Mouse (Mus musculus): Measurements from ENCODE around the gene Antxrl. TPM values are rescaled to one million over a fixed set of nuclear protein-coding genes. Genes with fewer than 3 reads are reported as not detected.

Gene Antxrl
- polyA plus RNA-seq, 1 experiment from 2014 or later: not detected

GRCm38 (mm10) chr14:34091475-34091874 is 39.0 kb downstream of the Antxrl start:
- no peaks in the 10 kb centered on the region for H3K27me3 ChIP-seq (ENCODE audit: control insufficient read depth, insufficient read depth, low read length)
- H3K4me2 ChIP-seq (ENCODE audit: low read length): no peak overlapping the region
- DNase-seq: no peak
- H3K9me3 ChIP-seq (ENCODE audit: control insufficient read depth, low read length): no peaks in the 10 kb centered on the region
- WGBS: 89% methylated on average over 5 of the region's 5 CpGs
- H3K36me3 ChIP-seq (ENCODE audit: control insufficient read depth, insufficient read depth, low read length): no peaks in the 10 kb centered on the region
- H3K4me1 ChIP-seq (ENCODE audit: control insufficient read depth, insufficient read depth, low read length): no peaks in the 10 kb centered on the region
- no peak for ATAC-seq (ENCODE audit: low FRiP score, low TSS enrichment)
- no peak overlapping the region for H3K4me3 ChIP-seq (replicated peaks; ENCODE audit: low read depth, low read length)
- no peak overlapping the region for H3K27ac ChIP-seq (replicated peaks; ENCODE audit: low read depth, low read length)
- H3K9ac ChIP-seq (replicated peaks; ENCODE audit: low read length): no peak overlapping the region

GRCm38 (mm10) chr14:34092856-34093255 is 40.3 kb downstream of the Antxrl start:
- DNase-seq: no peak
- Histone ChIP-seq H3K27me3 (ENCODE audit: control insufficient read depth, insufficient read depth, low read length) (no peaks in the 10 kb centered on the region), H3K27ac (replicated peaks; ENCODE audit: low read depth, low read length) (no peak overlapping the region), H3K4me1 (ENCODE audit: control insufficient read depth, insufficient read depth, low read length) (no peaks in the 10 kb centered on the region), H3K36me3 (ENCODE audit: control insufficient read depth, insufficient read depth, low read length) (no peaks in the 10 kb centered on the region), H3K9ac (replicated peaks; ENCODE audit: low read length) (no peak overlapping the region), H3K4me3 (replicated peaks; ENCODE audit: low read depth, low read length) (no peak overlapping the region), H3K4me2 (ENCODE audit: low read length) (no peak overlapping the region), H3K9me3 (ENCODE audit: control insufficient read depth, low read length) (no peaks in the 10 kb centered on the region)
- 85% methylated on average over 1 of the region's 1 CpGs for WGBS
- no peak for ATAC-seq (ENCODE audit: low FRiP score, low TSS enrichment)

- 85% methylated on average over 5 of the region's 5 CpGs for WGBS
- DNase-seq: no peak
These were observed 43.7 kb downstream of the Antxrl start for GRCm38 (mm10) chr14:34096161-34096560.

GRCm38 (mm10) chr14:34102601-34103000 is 50.1 kb downstream of the Antxrl start, which contains the start of gene A630023A22Rik:
TSS of gene A630023A22Rik (minus strand) at chr14:34102754.
- WGBS: 88% methylated on average over 5 of the region's 5 CpGs

More at GRCm38 (mm10) chr14:34096161-34096560, 43.7 kb downstream of the Antxrl start:
- H3K36me3 ChIP-seq (ENCODE audit: control insufficient read depth, insufficient read depth, low read length): no peaks in the 10 kb centered on the region
- no peak for ATAC-seq (ENCODE audit: low FRiP score, low TSS enrichment)
- no peaks in the 10 kb centered on the region for H3K4me1 ChIP-seq (ENCODE audit: control insufficient read depth, insufficient read depth, low read length)
- H3K27ac ChIP-seq (replicated peaks; ENCODE audit: low read depth, low read length): no peak overlapping the region
- no peaks in the 10 kb centered on the region for H3K9me3 ChIP-seq (ENCODE audit: control insufficient read depth, low read length)
- H3K4me2 ChIP-seq (ENCODE audit: low read length): no peak overlapping the region
- no peak overlapping the region for H3K4me3 ChIP-seq (replicated peaks; ENCODE audit: low read depth, low read length)
- no peak overlapping the region for H3K9ac ChIP-seq (replicated peaks; ENCODE audit: low read length)
- H3K27me3 ChIP-seq (ENCODE audit: control insufficient read depth, insufficient read depth, low read length): no peaks in the 10 kb centered on the region

GRCm38 (mm10) chr14:34103855-34104254 is 51.3 kb downstream of the Antxrl start:
- DNase-seq (no peak), ATAC-seq (ENCODE audit: low FRiP score, low TSS enrichment) (no peak)
- Histone ChIP-seq H3K4me2 (ENCODE audit: low read length) (no peak overlapping the region), H3K27ac (replicated peaks; ENCODE audit: low read depth, low read length) (no peak overlapping the region), H3K36me3 (ENCODE audit: control insufficient read depth, insufficient read depth, low read length) (no peaks in the 10 kb centered on the region), H3K27me3 (ENCODE audit: control insufficient read depth, insufficient read depth, low read length) (no peaks in the 10 kb centered on the region), H3K4me3 (replicated peaks; ENCODE audit: low read depth, low read length) (no peak overlapping the region), H3K4me1 (ENCODE audit: control insufficient read depth, insufficient read depth, low read length) (no peaks in the 10 kb centered on the region), H3K9me3 (ENCODE audit: control insufficient read depth, low read length) (no peaks in the 10 kb centered on the region), H3K9ac (replicated peaks; ENCODE audit: low read length) (no peak overlapping the region)
- WGBS: 89% methylated on average over 3 of the region's 3 CpGs

More at GRCm38 (mm10) chr14:34102601-34103000, 50.1 kb downstream of the Antxrl start, which contains the start of gene A630023A22Rik:
- Histone ChIP-seq H3K4me3 (replicated peaks; ENCODE audit: low read depth, low read length) (no peak within 1 kb of the TSS), H3K27me3 (ENCODE audit: control insufficient read depth, insufficient read depth, low read length) (no peaks in the 10 kb centered on the region), H3K36me3 (ENCODE audit: control insufficient read depth, insufficient read depth, low read length) (no peaks in the 10 kb centered on the region), H3K9ac (replicated peaks; ENCODE audit: low read length) (no peak within 1 kb of the TSS), H3K4me1 (ENCODE audit: control insufficient read depth, insufficient read depth, low read length) (no peaks in the 10 kb centered on the region), H3K9me3 (ENCODE audit: control insufficient read depth, low read length) (no peaks in the 10 kb centered on the region), H3K27ac (replicated peaks; ENCODE audit: low read depth, low read length) (no peak within 1 kb of the TSS), H3K4me2 (ENCODE audit: low read length) (no peak within 1 kb of the TSS)
- DNase-seq (no peak), ATAC-seq (ENCODE audit: low FRiP score, low TSS enrichment) (no peak)

- WGBS: 26% methylated on average over 8 of the region's 8 CpGs
These were observed 52.4 kb downstream of the Antxrl start for GRCm38 (mm10) chr14:34104892-34105291.

GRCm38 (mm10) chr14:34106389-34107062 is 54.0 kb downstream of the Antxrl start:
- 60% methylated on average over 12 of the region's 12 CpGs for WGBS
- no peak for ATAC-seq (ENCODE audit: low FRiP score, low TSS enrichment)
- no peaks in the 10 kb centered on the region for H3K9me3 ChIP-seq (ENCODE audit: control insufficient read depth, low read length)
- no peaks in the 10 kb centered on the region for H3K27me3 ChIP-seq (ENCODE audit: control insufficient read depth, insufficient read depth, low read length)
- no peak overlapping the region for H3K4me2 ChIP-seq (ENCODE audit: low read length)
- H3K4me3 ChIP-seq (replicated peaks; ENCODE audit: low read depth, low read length): no peak overlapping the region
- no peaks in the 10 kb centered on the region for H3K4me1 ChIP-seq (ENCODE audit: control insufficient read depth, insufficient read depth, low read length)
- DNase-seq: peak; percentile 8
- H3K9ac ChIP-seq (replicated peaks; ENCODE audit: low read length): no peak overlapping the region
- no peaks in the 10 kb centered on the region for H3K36me3 ChIP-seq (ENCODE audit: control insufficient read depth, insufficient read depth, low read length)
- no peak overlapping the region for H3K27ac ChIP-seq (replicated peaks; ENCODE audit: low read depth, low read length)

More at GRCm38 (mm10) chr14:34104892-34105291, 52.4 kb downstream of the Antxrl start:
- Histone ChIP-seq H3K9ac (replicated peaks; ENCODE audit: low read length) (no peak overlapping the region), H3K9me3 (ENCODE audit: control insufficient read depth, low read length) (no peaks in the 10 kb centered on the region), H3K27me3 (ENCODE audit: control insufficient read depth, insufficient read depth, low read length) (no peaks in the 10 kb centered on the region), H3K4me1 (ENCODE audit: control insufficient read depth, insufficient read depth, low read length) (no peaks in the 10 kb centered on the region), H3K4me3 (replicated peaks; ENCODE audit: low read depth, low read length) (no peak overlapping the region), H3K4me2 (ENCODE audit: low read length) (no peak overlapping the region), H3K27ac (replicated peaks; ENCODE audit: low read depth, low read length) (no peak overlapping the region), H3K36me3 (ENCODE audit: control insufficient read depth, insufficient read depth, low read length) (no peaks in the 10 kb centered on the region)
- no peak for ATAC-seq (ENCODE audit: low FRiP score, low TSS enrichment)
- peak; percentile 75 for DNase-seq

GRCm38 (mm10) chr14:34107594-34107993 is 55.1 kb downstream of the Antxrl start:
- H3K4me3 ChIP-seq (replicated peaks; ENCODE audit: low read depth, low read length): no peak overlapping the region
- no peak overlapping the region for H3K9ac ChIP-seq (replicated peaks; ENCODE audit: low read length)
- no peaks in the 10 kb centered on the region for H3K36me3 ChIP-seq (ENCODE audit: control insufficient read depth, insufficient read depth, low read length)
- DNase-seq: no peak
- no peak overlapping the region for H3K27ac ChIP-seq (replicated peaks; ENCODE audit: low read depth, low read length)
- WGBS: 87% methylated on average over 4 of the region's 4 CpGs
- no peaks in the 10 kb centered on the region for H3K9me3 ChIP-seq (ENCODE audit: control insufficient read depth, low read length)
- no peak for ATAC-seq (ENCODE audit: low FRiP score, low TSS enrichment)
- H3K4me2 ChIP-seq (ENCODE audit: low read length): no peak overlapping the region
- no peaks in the 10 kb centered on the region for H3K27me3 ChIP-seq (ENCODE audit: control insufficient read depth, insufficient read depth, low read length)
- H3K4me1 ChIP-seq (ENCODE audit: control insufficient read depth, insufficient read depth, low read length): no peaks in the 10 kb centered on the region

GRCm38 (mm10) chr14:34114311-34114710 is 61.8 kb downstream of the Antxrl start:
- 89% methylated on average over 4 of the region's 4 CpGs for WGBS

More at GRCm38 (mm10) chr14:34114311-34114710, 61.8 kb downstream of the Antxrl start:
- H3K36me3 ChIP-seq (ENCODE audit: control insufficient read depth, insufficient read depth, low read length): no peaks in the 10 kb centered on the region
- no peak overlapping the region for H3K9ac ChIP-seq (replicated peaks; ENCODE audit: low read length)
- no peaks in the 10 kb centered on the region for H3K4me1 ChIP-seq (ENCODE audit: control insufficient read depth, insufficient read depth, low read length)
- H3K27ac ChIP-seq (replicated peaks; ENCODE audit: low read depth, low read length): no peak overlapping the region
- no peak for DNase-seq
- no peak overlapping the region for H3K4me3 ChIP-seq (replicated peaks; ENCODE audit: low read depth, low read length)
- no peaks in the 10 kb centered on the region for H3K27me3 ChIP-seq (ENCODE audit: control insufficient read depth, insufficient read depth, low read length)
- no peak for ATAC-seq (ENCODE audit: low FRiP score, low TSS enrichment)
- H3K4me2 ChIP-seq (ENCODE audit: low read length): no peak overlapping the region
- H3K9me3 ChIP-seq (ENCODE audit: control insufficient read depth, low read length): no peaks in the 10 kb centered on the region
